Mouse (Mus musculus): ENCODE measurements around the gene Pde4d.

Pde4d gene

DNA sequence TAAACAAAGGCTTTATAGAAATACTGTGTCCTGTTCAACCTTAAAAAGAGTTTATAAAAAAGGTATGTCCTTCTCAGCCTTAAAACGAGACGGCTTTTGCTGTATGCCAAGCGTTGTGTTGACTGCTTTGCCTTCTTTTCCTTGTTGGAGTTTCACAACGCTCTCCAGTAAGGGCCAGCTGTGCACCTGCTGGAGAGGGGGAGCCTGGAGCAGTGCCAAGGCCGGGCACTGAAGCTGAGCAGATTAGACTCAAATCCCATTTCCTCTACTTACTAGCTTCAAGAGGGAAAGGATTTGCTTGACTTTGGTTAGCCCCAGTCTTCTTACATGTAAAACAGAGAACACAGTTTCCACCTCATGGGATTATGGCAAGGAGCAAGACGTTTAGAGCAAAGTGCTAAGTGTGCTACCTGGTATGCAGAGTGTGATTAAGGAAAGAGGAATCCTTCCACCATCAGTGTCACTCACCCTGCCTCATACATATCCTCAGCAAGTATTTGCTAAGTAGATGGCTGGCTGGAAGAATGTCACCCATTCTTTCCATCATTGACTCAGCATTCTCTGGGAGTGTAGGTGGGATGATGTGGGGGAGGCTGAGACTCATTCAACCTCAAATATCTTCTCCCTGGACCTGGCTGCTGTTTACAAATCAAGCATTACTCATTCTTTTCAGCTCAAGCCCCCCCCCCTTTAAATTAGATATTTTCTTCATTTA lies 149.6 kb downstream of the Pde4d start:
- no peak for DNase-seq (ENCODE audit: low spot score in 2 of 2)

DNA sequence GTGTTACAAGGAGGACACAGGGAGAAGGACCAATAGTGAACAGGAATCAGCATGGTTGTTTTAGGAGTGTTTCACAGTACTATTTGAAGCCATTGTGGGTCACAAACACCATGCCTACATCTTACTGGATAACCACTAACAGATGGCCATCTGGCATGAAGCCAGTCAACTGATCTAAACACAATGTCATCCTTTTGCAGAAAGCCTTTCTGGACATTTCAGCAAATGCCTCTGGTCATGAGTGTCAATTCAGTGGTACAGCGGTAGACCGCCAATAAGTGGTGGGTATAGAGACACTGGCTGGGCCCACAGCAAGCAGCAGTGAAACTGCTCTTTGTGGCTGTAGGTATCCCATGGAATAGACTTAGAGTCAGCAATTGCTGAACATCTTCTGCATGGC lies 151.3 kb downstream of the Pde4d start:
- no peak for DNase-seq (ENCODE audit: low spot score in 2 of 2)

DNA sequence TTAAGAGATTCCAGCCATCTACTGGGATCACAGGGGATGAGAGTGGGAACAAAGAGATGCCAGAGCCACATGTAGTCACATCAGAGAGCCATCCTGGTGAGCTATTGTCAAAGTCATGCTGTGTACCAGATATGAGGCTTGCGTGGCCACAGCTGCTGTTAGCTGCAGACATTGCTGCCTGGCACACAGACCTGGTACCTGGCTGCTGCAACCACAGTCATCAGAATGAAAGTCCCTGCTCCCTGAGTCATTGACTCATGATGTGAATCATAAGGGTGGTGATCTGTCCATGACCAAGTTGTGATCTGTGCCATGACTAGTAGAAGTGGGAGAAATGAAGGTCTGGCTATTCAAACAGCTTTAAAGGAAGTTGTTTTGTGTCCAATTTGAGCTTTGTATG lies 153.8 kb downstream of the Pde4d start:
- DNase-seq (ENCODE audit: low spot score in 2 of 2), result no peak

DNA sequence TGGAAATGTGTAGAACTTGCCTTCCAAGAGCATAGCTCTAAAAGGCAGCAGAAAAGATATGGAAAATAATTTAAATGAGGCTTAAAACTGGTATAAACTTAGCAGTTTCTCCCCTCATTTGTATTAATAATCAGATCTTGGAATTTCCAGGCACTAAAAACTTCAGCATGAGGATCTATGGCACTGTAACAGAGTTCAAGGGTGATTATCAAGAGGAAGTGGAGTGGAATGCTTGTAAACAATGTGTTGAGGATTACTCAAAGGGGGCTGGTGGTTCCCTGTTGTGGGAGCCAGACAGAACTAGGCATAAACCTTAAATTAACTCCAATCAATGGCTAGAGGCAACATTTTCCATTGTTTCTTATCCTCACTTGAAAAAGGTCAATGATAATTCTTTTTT lies 154.5 kb downstream of the Pde4d start:
- DNase-seq (ENCODE audit: low spot score in 2 of 2), result no peak

DNA sequence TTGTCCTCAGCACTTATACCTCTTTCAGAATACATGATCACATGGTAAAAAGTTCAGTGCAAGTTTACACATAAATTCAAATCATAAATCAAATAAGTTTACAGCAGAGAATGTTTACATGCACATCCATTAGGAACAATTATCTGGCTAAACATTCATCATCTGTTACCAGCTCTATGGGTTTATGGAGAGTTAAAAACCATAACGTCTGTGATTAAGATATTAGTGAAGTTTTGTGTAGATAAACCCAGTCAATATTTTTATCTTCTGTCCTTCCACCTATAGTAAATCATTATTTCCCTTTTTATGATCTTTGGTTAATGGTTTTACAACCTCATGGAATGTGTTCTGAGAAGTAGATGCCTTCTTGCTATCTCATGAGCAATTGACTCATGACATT lies 168.5 kb downstream of the Pde4d start:
- no peak for DNase-seq (ENCODE audit: low spot score in 2 of 2)

DNA sequence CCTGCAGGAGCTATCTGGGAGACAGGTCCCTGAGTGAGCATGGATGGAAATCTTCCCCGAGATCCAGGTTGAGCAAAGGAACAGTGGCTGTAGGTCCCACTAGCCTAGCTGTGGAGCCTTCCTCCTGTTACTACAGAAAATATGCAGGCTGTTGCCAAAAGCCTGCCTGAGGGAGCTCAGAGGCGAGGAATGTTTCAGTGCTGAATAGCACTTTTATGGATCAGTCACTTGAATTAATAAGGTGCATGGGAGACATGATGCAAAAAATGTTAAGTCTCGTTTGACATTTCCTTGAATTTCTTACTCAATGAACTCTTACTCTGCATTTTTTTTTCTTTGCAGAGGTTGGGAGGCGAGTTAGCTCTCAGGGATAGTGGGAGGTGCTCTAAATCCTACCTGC lies 172.9 kb downstream of the Pde4d start:
- no peak for DNase-seq (ENCODE audit: low spot score in 2 of 2)

DNA sequence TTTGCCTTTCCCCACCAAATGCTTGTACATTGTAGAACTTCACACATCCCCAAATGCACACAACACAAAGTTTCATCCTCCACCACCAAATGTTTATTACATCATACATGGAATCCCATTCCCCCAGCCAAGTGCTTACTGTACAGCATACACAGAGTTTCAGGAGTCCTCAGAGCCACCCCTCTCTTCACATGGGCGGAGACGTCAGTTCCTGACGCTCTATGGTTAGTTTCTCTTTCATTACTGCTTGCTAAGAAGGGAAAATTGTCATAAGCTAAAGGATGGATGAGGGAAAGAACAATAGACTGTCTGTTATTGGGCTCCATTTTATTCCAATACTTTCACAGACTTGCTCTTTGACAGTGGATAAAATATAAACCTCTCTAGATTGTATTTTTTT lies 174.2 kb downstream of the Pde4d start:
- no peak for DNase-seq (ENCODE audit: low spot score in 2 of 2)

DNA sequence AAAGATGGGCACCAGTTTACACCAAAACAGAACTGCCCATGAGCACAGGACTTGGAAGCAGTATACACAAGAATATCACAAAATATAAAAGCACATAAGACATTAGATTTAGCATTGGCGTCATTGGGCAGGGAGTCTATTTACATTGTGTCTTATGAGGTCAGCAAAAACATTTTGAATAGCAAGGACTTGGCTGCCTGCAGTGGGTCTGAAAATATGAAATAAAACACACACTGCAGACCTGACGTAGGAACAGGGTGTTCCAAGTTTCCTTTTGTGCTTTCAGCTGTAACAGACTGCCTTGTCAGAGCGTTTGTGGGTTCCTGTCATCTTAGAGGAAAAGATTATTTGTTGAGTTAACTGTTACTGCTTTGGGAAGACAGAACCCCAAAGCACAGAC lies 176.4 kb downstream of the Pde4d start:
- no peak for DNase-seq (ENCODE audit: low spot score in 2 of 2)

DNA sequence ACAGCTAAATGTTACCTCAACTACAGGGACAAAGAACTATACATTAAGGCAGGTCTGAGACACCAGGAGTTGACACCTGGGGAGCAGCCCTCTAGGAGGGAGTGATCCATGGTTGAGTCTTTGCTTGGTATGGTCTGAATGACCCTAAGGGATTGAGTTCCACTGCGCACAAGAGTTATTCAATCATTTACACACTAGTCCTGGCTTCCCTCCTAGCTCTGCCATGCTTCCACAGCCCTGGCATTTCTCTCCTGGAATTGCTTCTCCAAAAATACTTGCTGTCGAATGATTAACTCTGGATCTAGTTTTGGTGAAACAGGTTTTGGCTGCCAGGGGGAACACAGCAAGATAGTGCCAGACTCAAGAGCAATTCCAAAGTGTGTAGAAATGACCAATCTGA lies 178.8 kb downstream of the Pde4d start:
- DNase-seq (ENCODE audit: low spot score in 2 of 2), result no peak

DNA sequence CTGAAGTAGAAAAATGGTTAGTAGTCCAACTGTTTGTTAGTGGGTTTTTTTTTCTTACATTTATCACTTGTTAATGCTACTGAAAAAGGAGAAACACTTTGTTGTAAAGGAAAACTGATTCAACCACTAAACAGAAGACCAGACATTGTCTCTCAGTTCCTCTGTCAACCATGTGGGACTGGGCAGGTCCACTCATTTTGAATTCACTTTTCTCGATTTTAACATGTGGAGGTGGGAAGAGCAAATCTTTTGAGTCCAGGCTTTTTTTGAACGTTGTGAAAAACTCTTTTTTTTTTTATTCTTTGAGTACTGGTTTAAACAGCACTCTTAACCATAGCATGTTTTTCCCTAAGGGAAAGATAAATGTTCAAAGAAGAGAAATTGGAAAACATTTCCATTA lies 180.8 kb downstream of the Pde4d start:
- DNase-seq (ENCODE audit: low spot score in 2 of 2), result no peak

DNA sequence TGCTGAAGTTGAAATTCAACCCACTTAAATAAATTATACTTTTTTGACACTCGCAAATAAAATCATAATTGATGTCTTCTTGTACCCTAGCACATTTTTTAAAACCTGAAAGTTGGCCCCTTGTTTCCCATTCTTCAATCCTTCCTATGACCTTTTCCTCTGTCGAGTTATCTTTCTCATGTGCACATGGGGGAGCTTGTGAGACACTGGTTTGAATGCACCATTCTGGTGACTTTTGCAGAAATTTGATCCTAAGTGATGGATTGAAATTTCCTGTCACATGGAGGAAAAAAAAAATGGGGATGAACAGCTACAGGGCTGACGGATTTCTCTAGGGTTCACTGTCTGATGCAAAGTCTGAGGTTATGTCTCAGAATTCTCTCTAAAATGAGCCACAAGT lies 181.5 kb downstream of the Pde4d start:
- no peak for DNase-seq (ENCODE audit: low spot score in 2 of 2)

DNA sequence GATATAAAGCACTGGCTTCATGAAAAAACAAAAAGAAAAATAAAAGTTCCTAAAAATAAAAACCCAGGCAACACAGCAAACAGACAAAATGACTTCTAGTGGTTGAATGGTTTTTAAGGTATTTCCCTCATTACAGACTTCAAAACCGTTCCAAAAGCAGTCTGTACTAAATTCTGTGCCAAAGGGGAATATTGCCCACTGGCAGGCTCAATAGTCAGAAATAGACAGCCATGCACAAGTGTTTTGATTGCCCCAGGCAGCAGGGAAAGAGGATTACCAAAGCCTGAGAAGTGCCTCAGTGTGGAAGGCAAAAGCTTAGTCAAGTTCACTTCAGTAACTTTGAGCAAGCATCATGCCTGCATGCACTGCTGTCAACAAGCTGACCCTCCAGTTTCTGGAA lies 186.8 kb downstream of the Pde4d start:
- DNase-seq (ENCODE audit: low spot score in 2 of 2), result no peak

DNA sequence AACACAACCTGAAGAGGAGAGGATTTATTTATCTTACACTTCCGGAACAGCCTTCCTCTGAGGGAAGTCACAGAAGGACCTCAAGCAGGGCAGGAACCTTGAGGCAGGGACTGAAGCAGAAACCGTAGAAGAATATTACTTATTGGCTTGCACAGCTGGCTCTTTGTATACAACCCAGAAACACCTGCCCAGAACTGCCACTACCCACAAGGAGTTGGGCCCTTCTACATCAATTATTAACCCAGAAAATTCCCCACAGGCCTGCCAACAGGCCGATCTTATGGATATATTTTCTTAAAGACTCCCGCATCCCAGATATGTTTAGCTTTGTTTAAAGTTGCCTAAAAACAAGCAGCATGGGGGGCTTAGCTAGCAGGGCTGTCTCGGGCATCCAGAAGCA lies 192.5 kb downstream of the Pde4d start:
- no peak for DNase-seq (ENCODE audit: low spot score in 2 of 2)

DNA sequence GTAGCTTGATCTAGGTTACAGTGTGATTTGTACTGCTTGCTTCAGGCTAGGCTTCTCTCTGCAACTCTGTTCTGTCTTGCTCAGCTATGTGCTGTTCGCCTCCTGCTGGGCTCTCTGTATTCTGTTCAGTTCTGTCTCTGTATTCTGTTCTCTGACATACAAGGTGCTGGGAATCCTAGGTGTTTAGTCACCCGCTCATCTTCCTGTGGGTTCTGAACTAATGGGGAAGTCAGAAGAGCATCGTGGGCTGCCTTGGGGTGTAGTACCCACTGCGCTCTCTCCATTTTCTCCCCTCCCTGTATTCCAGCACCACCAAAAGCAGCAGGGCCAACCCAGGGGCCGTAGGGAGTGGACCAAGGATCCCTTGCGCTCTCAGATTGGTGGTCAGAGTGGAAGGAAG lies 197.1 kb downstream of the Pde4d start:
- DNase-seq (ENCODE audit: low spot score in 2 of 2), result no peak

DNA sequence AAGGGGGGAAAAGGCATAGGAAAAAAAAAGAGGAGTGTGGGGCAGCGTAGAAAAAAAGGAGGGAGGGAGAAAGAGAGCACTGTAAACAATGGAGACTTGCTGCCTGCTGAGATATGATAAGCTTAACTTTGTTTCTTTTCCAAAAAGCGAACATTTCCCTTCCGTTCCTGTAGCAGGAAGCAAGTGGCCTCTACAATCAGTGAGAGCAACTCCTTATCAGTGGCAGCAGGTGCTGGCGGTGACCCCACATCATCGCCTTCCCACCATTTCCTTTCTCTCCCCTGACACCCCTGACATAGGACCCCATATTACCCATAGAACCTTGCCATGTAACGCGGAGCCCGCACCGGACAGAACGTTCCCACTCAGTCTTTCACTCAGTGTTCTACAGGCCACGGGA lies 197.5 kb downstream of the Pde4d start:
- DNase-seq (ENCODE audit: low spot score in 2 of 2), result no peak

DNA sequence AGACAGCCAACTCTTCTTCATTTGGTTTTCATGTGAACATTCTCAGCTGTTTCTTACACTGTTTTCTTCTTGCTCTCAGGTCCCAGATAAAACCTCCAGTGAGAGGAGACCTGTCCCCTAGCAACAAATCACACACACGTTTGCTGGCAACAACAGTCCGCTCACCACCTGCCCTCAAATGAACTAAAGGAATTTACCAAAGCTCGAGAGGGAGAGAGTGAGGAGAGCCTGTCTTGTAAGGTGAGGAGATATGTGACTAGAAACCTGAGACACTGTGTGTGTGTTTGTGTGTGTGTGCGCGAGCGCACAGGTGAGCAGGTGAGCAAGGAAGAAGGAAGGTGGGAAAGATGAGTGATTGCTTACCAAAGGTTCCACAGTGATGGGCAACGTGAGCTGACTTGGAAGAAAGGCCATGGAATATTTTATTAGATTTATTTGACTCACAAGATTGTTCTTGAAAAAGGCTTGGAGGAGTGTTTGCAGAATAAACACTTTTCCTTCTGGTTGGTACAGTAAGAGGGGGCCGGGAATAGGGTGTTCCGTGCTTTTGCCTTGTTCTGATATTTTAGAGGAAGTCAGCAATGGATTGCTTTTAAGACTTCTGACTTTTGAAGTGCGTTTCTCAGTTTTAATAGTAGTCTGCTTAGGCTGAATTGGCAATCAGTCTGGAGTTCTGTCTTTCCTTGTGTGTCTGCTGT lies 204.4 kb downstream of the Pde4d start:
- no peak for DNase-seq (ENCODE audit: low spot score in 2 of 2)

DNA sequence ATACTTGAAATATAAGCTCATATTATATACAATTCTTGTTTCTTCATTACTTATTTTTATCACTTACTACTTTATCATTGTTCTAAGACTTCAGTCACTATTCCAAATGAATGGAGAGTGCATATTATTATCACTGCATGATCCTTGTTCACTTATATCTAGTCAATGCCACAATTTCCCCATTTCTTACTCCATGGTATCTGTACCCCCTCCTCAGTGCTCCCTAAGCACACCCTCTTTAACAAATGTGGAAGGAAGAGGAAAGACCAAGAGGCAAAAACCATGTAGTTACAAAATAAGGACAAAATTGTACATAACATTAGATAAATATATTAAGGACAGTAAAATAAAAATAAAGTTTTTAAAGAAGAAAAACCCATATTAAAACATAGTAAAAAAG lies 216.8 kb downstream of the Pde4d start:
- DNase-seq (ENCODE audit: low spot score in 2 of 2), result no peak

DNA sequence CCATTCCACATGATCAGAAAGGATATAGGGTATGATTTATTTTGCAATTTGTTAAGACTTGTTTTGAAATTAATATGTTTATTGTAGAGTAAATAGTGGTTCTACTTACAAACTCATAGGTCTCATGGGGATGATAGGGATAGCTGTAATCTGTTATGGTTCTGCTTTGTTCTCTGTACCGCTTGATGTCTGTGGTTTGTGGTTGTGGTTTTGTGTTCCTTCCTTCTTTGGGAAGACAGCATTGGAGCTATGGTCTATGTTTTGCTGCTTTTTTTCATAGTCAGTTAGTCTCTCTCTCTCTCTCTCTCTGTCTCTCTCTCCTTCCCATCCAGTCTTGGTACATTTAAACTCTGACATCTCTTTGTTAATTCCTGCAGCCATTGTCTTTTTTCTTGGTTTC lies 217.3 kb downstream of the Pde4d start:
- no peak for DNase-seq (ENCODE audit: low spot score in 2 of 2)

DNA sequence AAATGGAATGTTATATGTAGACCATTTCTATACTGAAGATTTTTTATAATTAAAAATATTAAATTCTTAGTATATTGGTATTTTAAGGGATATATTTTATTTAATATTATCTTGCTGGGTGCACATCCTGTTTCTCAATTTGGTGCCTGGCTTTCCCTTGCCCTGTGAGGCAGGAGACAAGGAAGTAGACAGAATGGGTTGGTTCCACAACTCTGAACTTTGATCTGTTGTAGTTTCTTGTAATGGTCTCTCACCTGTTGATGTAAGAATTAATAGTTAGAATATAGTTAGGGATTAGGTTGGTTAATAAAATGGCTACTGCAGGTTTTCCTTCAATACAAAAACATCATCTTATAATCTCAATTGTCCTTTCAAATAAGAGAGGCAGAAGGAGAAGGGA lies 227.3 kb downstream of the Pde4d start:
- no peak for DNase-seq (ENCODE audit: low spot score in 2 of 2)

DNA sequence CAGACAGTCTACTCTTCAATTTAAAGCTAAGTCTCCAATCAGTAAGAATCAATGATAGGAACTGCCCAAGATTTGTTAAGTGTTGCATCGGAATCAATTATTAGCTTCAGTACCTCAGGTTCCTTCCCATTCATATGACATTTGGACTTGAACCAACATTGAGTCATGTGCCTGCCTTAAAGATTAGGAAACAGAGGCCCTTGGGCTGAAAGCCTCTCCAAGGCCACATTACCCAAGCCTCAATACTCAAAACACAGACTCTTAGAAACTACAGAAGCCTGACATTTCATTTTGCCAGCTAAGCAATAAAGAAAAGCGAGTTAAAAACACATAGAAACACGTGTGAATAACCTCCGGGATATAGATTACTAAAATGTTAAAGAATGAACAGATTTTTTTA lies 233.3 kb downstream of the Pde4d start:
- DNase-seq (ENCODE audit: low spot score in 2 of 2), result no peak

DNA sequence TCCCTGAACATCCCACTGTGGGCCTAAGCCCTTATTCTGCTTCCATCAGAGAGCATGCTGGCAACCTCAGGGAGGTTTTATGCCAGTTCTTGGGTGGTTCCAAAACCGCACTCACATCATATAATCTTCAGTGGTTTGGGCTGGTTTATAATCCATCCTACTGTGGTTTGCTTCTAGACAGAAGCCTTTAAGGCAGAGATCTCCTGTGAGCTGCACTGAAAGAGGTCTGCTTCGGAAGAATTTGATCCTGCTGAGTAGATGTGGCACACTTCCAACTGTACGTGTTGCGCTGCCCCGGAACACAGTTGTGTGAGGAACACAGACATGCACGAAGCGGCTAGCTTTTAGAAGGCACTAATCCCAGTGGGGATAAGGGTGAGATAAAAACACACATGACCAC lies 236.1 kb downstream of the Pde4d start:
- no peak for DNase-seq (ENCODE audit: low spot score in 2 of 2)

DNA sequence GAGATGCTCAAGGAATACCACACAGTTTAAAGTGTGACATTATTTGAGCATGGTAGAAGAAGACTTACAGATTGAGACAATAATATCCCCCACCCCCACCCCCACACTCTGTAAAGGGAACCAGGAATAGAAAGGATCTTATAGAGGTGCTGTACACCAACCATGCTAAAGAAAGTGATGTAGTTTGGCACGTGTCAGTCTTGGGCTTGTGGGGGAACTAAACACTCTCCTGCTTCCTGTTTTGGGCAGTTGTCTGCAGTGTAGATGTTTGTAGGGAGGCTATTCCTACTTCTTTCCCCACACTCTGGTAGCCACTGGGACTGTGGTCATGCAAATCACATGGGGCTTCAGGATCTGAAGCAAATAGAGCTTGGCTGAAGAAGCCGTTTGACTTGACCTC lies 236.5 kb downstream of the Pde4d start:
- DNase-seq (ENCODE audit: low spot score in 2 of 2), result no peak

DNA sequence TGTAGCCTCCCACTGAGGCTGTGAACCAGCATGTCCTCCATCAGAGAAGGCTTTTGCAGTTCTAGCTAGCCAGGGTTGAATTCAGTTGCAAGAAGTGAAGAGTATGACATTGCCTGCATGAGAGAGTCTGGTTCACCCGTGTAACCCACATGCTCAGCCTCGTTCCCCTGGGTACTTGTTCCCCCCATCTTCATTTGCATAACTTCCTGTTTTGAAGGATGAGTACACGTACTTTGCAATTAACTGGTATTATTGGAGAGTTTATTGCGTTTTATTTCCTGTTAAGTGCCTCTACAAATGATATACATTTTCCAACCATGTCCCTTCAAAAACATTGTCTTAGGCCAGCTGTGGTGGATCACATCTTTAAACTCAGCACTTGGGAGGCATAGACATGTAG lies 237.1 kb downstream of the Pde4d start:
- DNase-seq (ENCODE audit: low spot score in 2 of 2), result no peak

Measured in urinary bladder, adult 18-20 months (tissue).